Comparison of ENCODE assay signal across 8 mouse cellular contexts in genomic region chr10:4432996-4433755, GRCm38 (mm10). TPM values are rescaled to one million over a fixed set of nuclear protein-coding genes. Genes with fewer than 3 reads are reported as not detected.
A peak's percentile ranks its signal among the peaks of the same experiment; 100 is the strongest.
DNase-seq lines count a peak whose midpoint lies in the region; ATAC-seq and TF ChIP-seq lines count a peak whose summit lies in the region.

No protein-coding gene starts in this region.

- no peaks in the 10 kb centered on the region for H3K27me3 ChIP-seq in heart, embryonic 15.5 days
- no peaks in the 10 kb centered on the region for H3K27me3 ChIP-seq in limb, embryonic 15.5 days
- H3K27me3 ChIP-seq in neural tube, embryonic 14.5 days (ENCODE audit: control insufficient read depth, insufficient read depth, low read length): no peaks in the 10 kb centered on the region

- TF ChIP-seq POLR2A in brain, embryonic 14.5 days (IDR thresholded peaks at IDR 0.05; ENCODE audit: borderline replicate concordance, extremely low read depth, insufficient read depth, insufficient read length, poor library complexity, severe bottlenecking): no peak

- H3K9ac ChIP-seq in heart, embryonic 15.5 days: peak overlapping the region; percentile 71
- peak overlapping the region; percentile 70 for H3K9ac ChIP-seq in limb, embryonic 15.5 days
- peak overlapping the region; percentile 72 for H3K9ac ChIP-seq in neural tube, embryonic 14.5 days (replicated peaks; ENCODE audit: low read depth, low read length)

- DNase-seq in layer of hippocampus, adult 2 months (ENCODE audit: low spot score in 2 of 2): no peak
- DNase-seq in layer of hippocampus, adult 9-10 months (ENCODE audit: low spot score): no peak
- peak; percentile 20 for DNase-seq in brain, embryonic 14.5 days (ENCODE audit: low read depth)
- no peak for DNase-seq in cerebellum, adult 11 months

- peak overlapping the region; percentile 94 for H3K4me3 ChIP-seq in layer of hippocampus, adult 2 months
- H3K4me3 ChIP-seq in heart, embryonic 15.5 days: peak overlapping the region; percentile 70
- H3K4me3 ChIP-seq in limb, embryonic 15.5 days: peak overlapping the region; percentile 60
- peak overlapping the region; percentile 64 for H3K4me3 ChIP-seq in neural tube, embryonic 14.5 days (ENCODE audit: low read depth, low read length)

- no peaks in the 10 kb centered on the region for H3K9me3 ChIP-seq in heart, embryonic 15.5 days (replicated peaks)
- no peaks in the 10 kb centered on the region for H3K9me3 ChIP-seq in limb, embryonic 15.5 days
- H3K9me3 ChIP-seq in neural tube, embryonic 14.5 days (ENCODE audit: control insufficient read depth, low read length): no peaks in the 10 kb centered on the region

- WGBS in heart, embryonic 15.5 days: 9% methylated on average over 19 of the region's 19 CpGs
- WGBS in limb, embryonic 15.5 days: 7% methylated on average over 19 of the region's 19 CpGs
- WGBS in neural tube, embryonic 14.5 days: 12% methylated on average over 19 of the region's 19 CpGs

- peak; percentile 65 for TF ChIP-seq CTCF in layer of hippocampus, adult 2 months (conservative IDR thresholded peaks at IDR 0.05)
- no peak for TF ChIP-seq CTCF in brain, embryonic 14.5 days (IDR thresholded peaks at IDR 0.05; ENCODE audit: borderline replicate concordance, extremely low read depth, insufficient read depth, insufficient read length)

- ATAC-seq in heart, embryonic 15.5 days (replicated peaks; ENCODE audit: insufficient number of reproducible peaks, insufficient read depth, low FRiP score, low read depth): no peak
- no peak for ATAC-seq in limb, embryonic 15.5 days (ENCODE audit: insufficient number of reproducible peaks, low FRiP score, low TSS enrichment, low read depth)
- ATAC-seq in neural tube, embryonic 14.5 days (ENCODE audit: low read depth): no peak; the same call in 1 of the 2 replicates
- ATAC-seq in inflammation-experienced regulatory T-cells, adult 6 months: no peak

- H3K36me3 ChIP-seq in heart, embryonic 15.5 days: peaks cover 7% of the 10 kb centered on the region; the same call in 1 of the 2 replicates
- H3K36me3 ChIP-seq in limb, embryonic 15.5 days: peaks cover 26% of the 10 kb centered on the region; the same call in 1 of the 2 replicates
- H3K36me3 ChIP-seq in neural tube, embryonic 14.5 days (ENCODE audit: control insufficient read depth, insufficient read depth, low read length): no peaks in the 10 kb centered on the region

- peak overlapping the region; percentile 92 for H3K27ac ChIP-seq in layer of hippocampus, adult 2 months
- H3K27ac ChIP-seq in heart, embryonic 15.5 days: peak overlapping the region; percentile 90
- peak overlapping the region; percentile 89 for H3K27ac ChIP-seq in limb, embryonic 15.5 days
- peak overlapping the region; percentile 80; the same call in 1 of the 2 replicates for H3K27ac ChIP-seq in neural tube, embryonic 14.5 days (ENCODE audit: low read depth, low read length)

- peaks cover 23% of the 10 kb centered on the region for H3K4me1 ChIP-seq in heart, embryonic 15.5 days (replicated peaks)
- peaks cover 16% of the 10 kb centered on the region for H3K4me1 ChIP-seq in limb, embryonic 15.5 days
- H3K4me1 ChIP-seq in neural tube, embryonic 14.5 days (ENCODE audit: control insufficient read depth, insufficient read depth, low read length): peaks cover 5% of the 10 kb centered on the region; the same call in 1 of the 2 replicates

- H3K4me2 ChIP-seq in heart, embryonic 15.5 days: peak overlapping the region; percentile 56
- H3K4me2 ChIP-seq in limb, embryonic 15.5 days: peak overlapping the region; percentile 52
- peak overlapping the region; percentile 62 for H3K4me2 ChIP-seq in neural tube, embryonic 14.5 days (ENCODE audit: low read depth, low read length)

RNA-seq across cellular contexts. Expression of gene Armt1, which starts 0.9 kb away (rescaled TPM):
- total RNA-seq in layer of hippocampus, adult 2 months (2021): 10 to 100 TPM; 24.0 to 24.9 TPM
- polyA plus RNA-seq in brain, embryonic 14.5 days (2012; rRNA removed): 14.0 and 15.6 TPM in 2 replicates
- polyA plus RNA-seq in heart, embryonic 15.5 days (2015; fragmentation: Nextera tagmentation; extraction: Ambion mirVana): 14.0 and 14.6 TPM in 2 replicates
- 16.3 and 16.9 TPM in 2 replicates for polyA plus RNA-seq in limb, embryonic 15.5 days (2015; fragmentation: Nextera tagmentation; extraction: Ambion mirVana)
- 10.6 and 16.7 TPM in 2 replicates for polyA plus RNA-seq in neural tube, embryonic 14.5 days (2014; fragmentation: Nextera tagmentation; extraction: Ambion mirVana)
- 10 to 100 TPM; 34.1 to 38.4 (median 35.8) TPM for polyA plus RNA-seq in inflammation-experienced regulatory T-cells, adult 6 months (2017; shearing (Covaris generic))

RNA-seq across cellular contexts. Expression of gene Rmnd1, which starts 1.0 kb away (rescaled TPM):
- total RNA-seq in layer of hippocampus, adult 2 months (2021): 10 to 100 TPM; 33.1 to 44.9 TPM
- polyA plus RNA-seq in brain, embryonic 14.5 days (2012; rRNA removed): 53.3 and 67.1 TPM in 2 replicates
- polyA plus RNA-seq in heart, embryonic 15.5 days (2015; fragmentation: Nextera tagmentation; extraction: Ambion mirVana): 93.3 and 93.4 TPM in 2 replicates
- 43.4 and 50.1 TPM in 2 replicates for polyA plus RNA-seq in limb, embryonic 15.5 days (2015; fragmentation: Nextera tagmentation; extraction: Ambion mirVana)
- polyA plus RNA-seq in neural tube, embryonic 14.5 days (2014; fragmentation: Nextera tagmentation; extraction: Ambion mirVana): 52.1 and 54.2 TPM in 2 replicates
- 10 to 100 TPM; 40.1 to 45.0 (median 42.4) TPM for polyA plus RNA-seq in inflammation-experienced regulatory T-cells, adult 6 months (2017; shearing (Covaris generic))

RNA-seq across cellular contexts. Expression of gene Zbtb2, which starts 45.3 kb away (rescaled TPM):
- total RNA-seq in layer of hippocampus, adult 2 months (2021): 10 to 100 TPM; 11.8 to 13.2 TPM
- polyA plus RNA-seq in brain, embryonic 14.5 days (2012; rRNA removed): 16.3 and 16.8 TPM in 2 replicates
- 7.8 and 9.8 TPM in 2 replicates for polyA plus RNA-seq in heart, embryonic 15.5 days (2015; fragmentation: Nextera tagmentation; extraction: Ambion mirVana)
- polyA plus RNA-seq in limb, embryonic 15.5 days (2015; fragmentation: Nextera tagmentation; extraction: Ambion mirVana): 12.5 and 13.4 TPM in 2 replicates
- 12.9 and 17.9 TPM in 2 replicates for polyA plus RNA-seq in neural tube, embryonic 14.5 days (2014; fragmentation: Nextera tagmentation; extraction: Ambion mirVana)
- polyA plus RNA-seq in inflammation-experienced regulatory T-cells, adult 6 months (2017; shearing (Covaris generic)): 10 to 100 TPM in 2 of 3 experiments, 1 to 10 TPM in 1; 9.1 to 11.5 (median 11.1) TPM

RNA-seq across cellular contexts. Expression of gene Ccdc170, which starts 49.1 kb away (rescaled TPM):
- under 1 TPM; 0.41 to 0.54 TPM for total RNA-seq in layer of hippocampus, adult 2 months (2021)
- polyA plus RNA-seq in brain, embryonic 14.5 days (2012; rRNA removed): 0.15 and 0.44 TPM in 2 replicates
- polyA plus RNA-seq in heart, embryonic 15.5 days (2015; fragmentation: Nextera tagmentation; extraction: Ambion mirVana): 0.10 TPM in 1 of 2 replicates, not detected in the other
- 0.13 TPM in 1 of 2 replicates, not detected in the other for polyA plus RNA-seq in limb, embryonic 15.5 days (2015; fragmentation: Nextera tagmentation; extraction: Ambion mirVana)
- polyA plus RNA-seq in neural tube, embryonic 14.5 days (2014; fragmentation: Nextera tagmentation; extraction: Ambion mirVana): 0.08 and 0.27 TPM in 2 replicates
- polyA plus RNA-seq in inflammation-experienced regulatory T-cells, adult 6 months (2017; shearing (Covaris generic)): not detected
